Mouse (Mus musculus): ENCODE results near the gene Cts6. TPM values are rescaled to one million over a fixed set of nuclear protein-coding genes. Genes with fewer than 3 reads are reported as not detected.
"Not testable (repeated sequence)": the region's sequence is repeated elsewhere in the genome, so short reads cannot be mapped to it uniquely, and the experiment has no call there.

Gene Cts6
- not detected for total RNA-seq (2021)

DNA sequence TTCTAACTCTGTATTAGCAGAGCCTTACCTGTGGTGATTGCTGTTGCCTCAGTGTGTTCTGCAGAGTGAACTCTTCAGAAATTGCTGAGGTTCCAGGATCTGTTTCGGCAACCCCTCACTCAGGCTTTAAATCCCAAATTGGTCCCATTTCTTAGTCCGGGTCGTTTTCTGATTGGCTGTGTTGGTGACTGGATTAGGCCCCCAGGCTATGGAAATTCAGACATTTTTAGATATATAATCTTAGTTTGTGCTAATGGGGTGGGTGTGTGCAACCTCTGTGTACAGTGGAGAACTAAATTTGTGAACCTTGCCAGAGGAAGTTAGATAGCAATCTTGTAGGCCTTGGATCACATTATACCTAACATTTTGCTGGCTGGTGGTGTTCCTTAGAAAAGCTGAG is at the start of gene Cts6:
Cts6 (minus strand) TSS at position 101 of the 400 bp plus-strand sequence.
- no peak for DNase-seq (ENCODE audit: extremely low spot score in 1 of 2, low spot score in 1 of 2)

DNA sequence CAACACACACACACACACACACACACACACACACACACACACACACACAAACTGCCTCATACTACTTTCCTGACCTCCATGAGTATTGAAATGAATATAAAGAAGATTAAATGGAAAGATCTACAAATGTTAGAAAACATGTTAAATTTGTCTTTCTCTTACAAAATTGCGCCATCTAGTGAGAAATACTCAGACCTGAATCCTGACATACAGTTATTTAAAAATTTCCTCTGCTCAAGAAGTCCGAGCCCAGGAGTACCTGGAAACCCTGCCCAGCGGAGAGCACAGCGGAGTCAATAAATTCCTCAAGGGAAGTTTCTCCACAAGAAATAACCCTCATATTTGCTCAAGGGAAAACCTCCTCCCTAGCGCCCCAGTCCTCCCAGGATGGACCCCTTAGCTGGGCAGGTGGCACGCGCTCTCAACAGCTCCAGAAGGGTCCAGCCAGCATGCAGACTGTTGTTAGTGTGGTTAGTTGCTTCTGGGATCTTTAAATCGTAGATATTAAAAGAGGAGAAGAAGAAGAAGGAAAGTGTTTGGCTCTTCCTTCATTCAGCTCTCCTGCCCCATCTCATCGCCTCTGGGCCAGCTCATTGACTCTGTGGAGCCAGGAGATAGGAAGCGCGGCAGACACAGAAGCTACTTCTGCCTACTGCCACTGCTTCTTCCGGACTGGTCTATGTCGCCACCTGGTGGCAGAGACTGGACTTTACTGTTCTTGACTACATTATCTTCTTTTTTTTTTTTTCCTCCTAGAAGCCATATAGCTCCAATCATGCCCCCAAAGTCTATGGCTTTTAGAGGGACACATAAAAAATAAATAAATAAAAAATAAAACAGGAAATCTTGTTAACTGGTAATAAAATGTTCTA is 38.1 kb upstream of the Cts6 start:
- DNase-seq (ENCODE audit: extremely low spot score in 1 of 2, low spot score in 1 of 2): peak; percentile 6 to 41

GRCm38 (mm10) chr13:61185151-61185933 is 17.9 kb downstream of the Cts6 start:
- DNase-seq (ENCODE audit: extremely low spot score in 1 of 2, low spot score in 1 of 2): not testable (repeated sequence)

- DNase-seq (ENCODE audit: extremely low spot score in 1 of 2, low spot score in 1 of 2): no peak
Measured at GRCm38 (mm10) chr13:61164622-61165021, 38.6 kb downstream of the Cts6 start.

DNA sequence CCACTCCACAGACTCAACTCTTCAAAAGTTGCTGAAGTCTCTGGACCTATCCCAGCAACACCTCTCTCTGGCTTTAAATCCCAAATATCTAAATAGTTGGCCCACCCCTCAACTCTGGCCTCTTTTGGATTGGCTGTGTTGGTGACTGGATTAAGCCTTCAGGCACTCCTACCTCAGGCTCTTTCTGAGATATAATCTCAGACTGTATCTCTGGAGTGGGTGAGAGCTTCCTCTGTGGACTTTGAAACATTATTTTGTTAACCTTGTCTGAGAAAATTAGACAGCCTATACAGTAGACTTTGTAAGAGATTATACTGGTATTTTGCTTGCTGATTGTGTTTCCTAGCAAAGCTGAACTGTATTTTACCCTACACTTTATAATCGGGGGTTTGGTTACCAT is 39.1 kb downstream of the Cts6 start, which contains the start of gene Ctsr:
Ctsr (minus strand) TSS at position 101 of the 400 bp plus-strand sequence.
- DNase-seq (ENCODE audit: extremely low spot score in 1 of 2, low spot score in 1 of 2): no peak

Other genes with a start within 250 kb of the Cts6 start
- not detected for gene Ctsj, start 197.5 kb downstream of the Cts6 start, total RNA-seq (2021)
- gene Ctsq, start 162.8 kb downstream of the Cts6 start, total RNA-seq (2021): not detected
- not detected for gene Ctsr, start 39.2 kb downstream of the Cts6 start, total RNA-seq (2021)
- not detected for gene Cts8, start 51.9 kb upstream of the Cts6 start, total RNA-seq (2021)
- gene Gm49398, start 85.4 kb upstream of the Cts6 start, total RNA-seq (2021): not detected
- not detected for gene Cts7, start 154.8 kb upstream of the Cts6 start, total RNA-seq (2021)

Measured in layer of hippocampus, postnatal 25 days (tissue).